Comparison of ENCODE assay signal across 8 mouse cellular contexts in the genomic region with DNA sequence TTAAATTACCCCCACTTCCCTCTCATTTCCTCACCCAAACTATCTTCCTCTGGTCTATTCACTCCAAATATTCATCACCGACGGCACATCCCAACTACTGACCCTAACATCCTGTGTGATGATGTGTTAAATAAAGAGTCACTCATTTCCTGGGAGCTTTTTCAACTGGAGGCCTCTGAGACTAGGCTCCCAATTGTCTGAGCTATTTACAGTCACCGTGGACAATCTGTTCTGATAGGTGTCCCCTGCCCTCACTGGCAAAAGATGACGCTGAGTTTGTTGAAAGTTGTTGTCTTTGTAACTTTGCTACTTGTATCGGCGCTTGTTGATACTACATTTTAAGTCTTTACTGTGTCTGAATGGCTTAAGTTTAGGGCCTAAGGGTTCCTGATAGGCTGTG. TPM values are rescaled to one million over a fixed set of nuclear protein-coding genes. Genes with fewer than 3 reads are reported as not detected.
DNase-seq lines count a peak whose midpoint lies in the region; ATAC-seq and TF ChIP-seq lines count a peak whose summit lies in the region.

No protein-coding gene starts in this region.

- TF ChIP-seq POLR2A in bone marrow, adult 2 months (IDR thresholded peaks at IDR 0.05; ENCODE audit: borderline replicate concordance, control insufficient read depth, low read depth, low read length), result no peak

- peak overlapping the region; percentile 94 for H3K4me3 ChIP-seq in kidney, embryonic 16.5 days (ENCODE audit: low read length)
- H3K4me3 ChIP-seq in bone marrow, adult 2 months (replicated peaks; ENCODE audit: control insufficient read depth, low read depth, low read length), result peak overlapping the region; percentile 44
- H3K4me3 ChIP-seq in heart, embryonic 11.5 days (ENCODE audit: low read depth, low read length), result peak overlapping the region; percentile 65
- H3K4me3 ChIP-seq in liver, embryonic 15.5 days (replicated peaks), result peak overlapping the region; percentile 95

- peak overlapping the region; percentile 98; the same call in 1 of the 2 replicates for H3K27ac ChIP-seq in kidney, embryonic 16.5 days (ENCODE audit: low read length)
- H3K27ac ChIP-seq in bone marrow, adult 2 months (ENCODE audit: control insufficient read depth, insufficient read depth, low read depth, low read length, poor library complexity), result no peak overlapping the region
- no peak overlapping the region for H3K27ac ChIP-seq in heart, embryonic 11.5 days (ENCODE audit: low read depth, low read length)
- H3K27ac ChIP-seq in liver, embryonic 15.5 days (replicated peaks), result peak overlapping the region; percentile 95

- peak overlapping the region; percentile 97 for H3K9ac ChIP-seq in kidney, embryonic 16.5 days (replicated peaks; ENCODE audit: low read length)
- peak overlapping the region; percentile 92 for H3K9ac ChIP-seq in heart, embryonic 11.5 days (ENCODE audit: low read depth, low read length)
- H3K9ac ChIP-seq in liver, embryonic 15.5 days, result peak overlapping the region; percentile 98

- H3K9me3 ChIP-seq in kidney, embryonic 16.5 days (ENCODE audit: low read length), result no peaks in the 10 kb centered on the region
- H3K9me3 ChIP-seq in heart, embryonic 11.5 days (replicated peaks; ENCODE audit: control insufficient read depth, low read length), result no peaks in the 10 kb centered on the region
- no peaks in the 10 kb centered on the region for H3K9me3 ChIP-seq in liver, embryonic 15.5 days (replicated peaks)

- H3K4me1 ChIP-seq in kidney, embryonic 16.5 days (ENCODE audit: insufficient read depth, low read length), result peaks cover 33% of the 10 kb centered on the region
- H3K4me1 ChIP-seq in bone marrow, adult 2 months (ENCODE audit: control insufficient read depth, insufficient read depth, low read length), result no peaks in the 10 kb centered on the region; the same call in 1 of the 2 replicates
- H3K4me1 ChIP-seq in heart, embryonic 11.5 days (ENCODE audit: control insufficient read depth, insufficient read depth, low read length), result peaks cover 13% of the 10 kb centered on the region; the same call in 1 of the 2 replicates
- peaks cover 45% of the 10 kb centered on the region for H3K4me1 ChIP-seq in liver, embryonic 15.5 days (replicated peaks)

- no peak for TF ChIP-seq CTCF in bone marrow, adult 2 months (IDR thresholded peaks at IDR 0.05; ENCODE audit: control insufficient read depth, insufficient read depth, low read length)

- peak overlapping the region; percentile 77 for H3K4me2 ChIP-seq in kidney, embryonic 16.5 days (replicated peaks; ENCODE audit: low read depth, low read length)
- H3K4me2 ChIP-seq in heart, embryonic 11.5 days, result peak overlapping the region; percentile 89
- H3K4me2 ChIP-seq in liver, embryonic 15.5 days, result peak overlapping the region; percentile 81

- 0 out of 2 replicates have a peak, but pooled peaks cover 7% of the 10 kb centered on the region for H3K36me3 ChIP-seq in kidney, embryonic 16.5 days (ENCODE audit: insufficient read depth, low read length)
- H3K36me3 ChIP-seq in heart, embryonic 11.5 days (ENCODE audit: control insufficient read depth, insufficient read depth, low read length), result no peaks in the 10 kb centered on the region
- H3K36me3 ChIP-seq in liver, embryonic 15.5 days (replicated peaks), result peaks cover 24% of the 10 kb centered on the region; the same call in 1 of the 2 replicates

- no peak for ATAC-seq in kidney, embryonic 16.5 days (ENCODE audit: low FRiP score, low TSS enrichment)
- no peak for ATAC-seq in heart, embryonic 11.5 days (replicated peaks; ENCODE audit: insufficient number of reproducible peaks, low FRiP score, low TSS enrichment)
- no peak for ATAC-seq in liver, embryonic 15.5 days (ENCODE audit: insufficient read depth)

- no peak for DNase-seq in kidney, postnatal 10 days
- no peak for DNase-seq in frontal cortex, postnatal 10 days (ENCODE audit: low spot score in 2 of 2)
- no peak for DNase-seq in layer of hippocampus, postnatal 36 days
- no peak for DNase-seq in urinary bladder, postnatal 4 days (ENCODE audit: low spot score in 2 of 2)

- WGBS in kidney, embryonic 16.5 days, result 6% methylated on average over 6 of the region's 6 CpGs
- WGBS in bone marrow, adult 2 months, result under 1% methylated on average over 6 of the region's 6 CpGs
- WGBS in heart, embryonic 11.5 days (ENCODE audit: insufficient replicate concordance), result 11% methylated on average over 6 of the region's 6 CpGs
- 5% methylated on average over 6 of the region's 6 CpGs for WGBS in liver, embryonic 15.5 days (ENCODE audit: insufficient replicate concordance)

- H3K27me3 ChIP-seq in kidney, embryonic 16.5 days (ENCODE audit: insufficient read depth, low read length), result no peaks in the 10 kb centered on the region
- no peaks in the 10 kb centered on the region for H3K27me3 ChIP-seq in heart, embryonic 11.5 days (ENCODE audit: control insufficient read depth, insufficient read depth, low read length)
- H3K27me3 ChIP-seq in liver, embryonic 15.5 days, result 0 out of 2 replicates have a peak, but pooled peaks cover 4% of the 10 kb centered on the region

RNA-seq across cellular contexts. Expression of gene Ubr2, which starts 1.3 kb away (rescaled TPM):
- polyA plus RNA-seq in kidney, embryonic 16.5 days (2015; fragmentation: Nextera tagmentation; extraction: Ambion mirVana), result 19.9 and 21.1 TPM in 2 replicates
- 21.7 and 49.0 TPM in 2 replicates for polyA plus RNA-seq in bone marrow, adult 2 months (2011; ENCODE audit: insufficient read depth, insufficient read length, low replicate concordance, missing spikeins)
- polyA plus RNA-seq in heart, embryonic 11.5 days (2014; fragmentation: Nextera tagmentation; extraction: Ambion mirVana), result 17.9 and 18.2 TPM in 2 replicates
- 8.3 and 10.0 TPM in 2 replicates for polyA plus RNA-seq in liver, embryonic 15.5 days (2015; fragmentation: Nextera tagmentation; extraction: Ambion mirVana)
- 10 to 100 TPM; 59.3 to 64.2 TPM for total RNA-seq in layer of hippocampus, postnatal 36 days (2021)

Comparison
In these comparisons a context has a peak if more than half of its experiments do, and no peak if none do; other contexts are left out.
1. H3K27ac ChIP-seq: peak in kidney, embryonic 16.5 days (single experiment) and liver, embryonic 15.5 days (single experiment); none in bone marrow, adult 2 months (single experiment) and heart, embryonic 11.5 days (single experiment).
2. H3K4me3 ChIP-seq: peak in every context shown above with its lines; median percentile 95 in liver, embryonic 15.5 days; 94 in kidney, embryonic 16.5 days; 65 in heart, embryonic 11.5 days; 44 in bone marrow, adult 2 months.
3. Peak in every context shown above with its lines, with median percentiles within 50 percentile points of each other: H3K4me2 ChIP-seq and H3K9ac ChIP-seq.